Mouse (Mus musculus): ENCODE results near the gene Emc8.

The Emc8 gene

GRCm38 (mm10) chr8:120685097-120685496 lies 16.7 kb upstream of the Emc8 start:
- DNase-seq: no peak

GRCm38 (mm10) chr8:120684082-120684481 lies 15.7 kb upstream of the Emc8 start:
- no peak for DNase-seq

DNA sequence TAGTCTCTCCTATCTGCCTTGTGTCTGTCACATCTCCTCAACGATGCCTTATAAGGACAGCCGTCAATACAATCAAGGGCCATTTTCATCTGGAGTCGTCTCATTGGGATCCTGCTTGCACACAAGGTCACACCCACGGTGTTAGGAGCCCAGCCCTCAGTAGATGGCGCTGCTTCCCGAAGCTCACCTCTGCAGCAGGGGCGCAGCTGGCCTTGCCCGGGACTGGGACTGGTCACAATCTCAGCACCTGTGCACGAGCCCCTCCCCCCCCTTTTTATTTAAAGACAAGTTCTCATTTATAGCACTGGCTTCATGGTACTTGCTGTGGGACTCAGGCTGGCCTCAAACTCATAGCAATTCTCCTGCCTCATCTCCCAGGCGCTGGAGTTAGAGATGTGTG lies 15.2 kb upstream of the Emc8 start:
- peak; percentile 52 for DNase-seq

DNA sequence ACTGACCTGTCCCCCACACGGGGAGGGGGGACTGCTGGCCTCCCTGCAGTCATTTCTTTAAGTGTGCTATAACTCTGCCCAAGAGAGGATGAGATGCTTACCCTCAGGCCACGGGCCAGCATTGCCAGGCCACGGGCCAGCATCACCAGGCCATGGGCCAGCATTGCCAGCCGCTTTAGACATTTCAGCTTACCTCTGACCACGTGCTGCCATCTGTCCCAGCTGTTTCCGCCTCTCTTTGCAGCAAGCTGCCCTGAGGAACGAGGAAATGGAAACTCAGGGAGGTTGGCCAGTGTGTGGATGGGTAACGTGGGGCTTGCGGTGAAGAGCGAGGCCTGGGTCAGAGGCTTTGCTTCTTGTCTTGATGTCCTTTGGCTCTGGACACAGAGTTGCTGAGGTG lies 12.7 kb upstream of the Emc8 start:
- DNase-seq: no peak

DNA sequence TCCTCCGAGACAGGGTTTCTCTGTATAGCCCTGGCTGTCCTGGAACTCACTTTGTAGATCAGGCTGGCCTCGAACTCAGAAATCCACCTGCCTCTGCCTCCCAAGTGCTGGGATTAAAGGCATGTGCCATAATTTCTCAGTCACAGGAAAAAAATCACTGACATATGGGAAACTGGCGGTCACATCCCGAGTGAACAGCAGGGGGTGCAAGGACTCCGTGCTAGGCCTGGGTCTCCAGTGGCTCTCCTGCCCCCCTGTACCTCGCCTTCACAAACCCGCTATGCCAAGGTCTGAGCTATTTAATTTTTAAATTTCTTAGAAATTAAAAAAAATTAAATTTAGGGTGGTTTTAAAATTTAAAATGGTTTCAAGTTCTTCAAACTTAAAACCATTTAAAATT lies 12.0 kb upstream of the Emc8 start:
- peak; percentile 74 for DNase-seq

- DNase-seq: no peak
These were observed 11.4 kb upstream of the Emc8 start for GRCm38 (mm10) chr8:120679629-120680387.

DNA sequence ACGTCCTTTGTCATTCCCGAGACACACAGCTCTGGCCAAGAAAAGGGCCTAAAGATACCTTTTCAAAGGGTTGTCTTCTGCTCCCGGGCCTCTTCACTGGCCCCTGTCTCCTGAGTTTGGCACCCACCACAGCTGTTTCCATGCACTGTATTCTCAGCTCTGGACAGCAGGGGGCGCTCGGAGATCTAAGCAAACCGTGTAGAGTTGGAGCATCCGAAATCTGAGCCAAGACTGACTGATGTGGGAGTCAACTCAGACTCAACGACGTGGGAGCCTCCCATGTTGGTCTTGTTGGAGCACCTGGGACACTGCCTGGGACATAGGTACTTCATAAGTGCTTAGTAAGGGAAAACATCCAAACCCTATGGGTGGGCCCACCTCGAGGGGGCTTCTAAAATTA lies 10.1 kb upstream of the Emc8 start:
- peak; percentile 93 for DNase-seq

GRCm38 (mm10) chr8:120675718-120676117 lies 7.3 kb upstream of the Emc8 start:
- DNase-seq: no peak

DNA sequence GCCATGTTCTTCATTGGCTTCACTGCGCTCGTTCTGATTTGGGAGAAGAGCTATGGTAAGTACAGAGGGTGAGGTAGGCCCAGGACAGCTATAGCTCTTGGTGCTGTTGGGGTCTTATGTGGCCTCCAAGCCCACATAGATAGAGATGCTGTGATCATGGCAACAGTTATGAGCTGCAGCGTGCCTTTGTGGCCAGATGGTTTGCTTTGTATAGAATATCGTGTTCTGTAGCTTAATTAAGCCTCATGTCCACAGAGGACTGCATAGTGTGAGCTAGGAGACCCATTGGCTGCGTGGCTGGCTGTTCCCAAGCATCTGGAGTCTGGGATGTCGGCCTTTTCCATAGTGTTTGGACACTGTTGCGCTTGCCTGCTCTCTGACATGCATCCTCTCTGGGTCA lies 4.9 kb upstream of the Emc8 start:
- DNase-seq: no peak

GRCm38 (mm10) chr8:120672626-120673229 lies 4.4 kb upstream of the Emc8 start:
- no peak for DNase-seq

DNA sequence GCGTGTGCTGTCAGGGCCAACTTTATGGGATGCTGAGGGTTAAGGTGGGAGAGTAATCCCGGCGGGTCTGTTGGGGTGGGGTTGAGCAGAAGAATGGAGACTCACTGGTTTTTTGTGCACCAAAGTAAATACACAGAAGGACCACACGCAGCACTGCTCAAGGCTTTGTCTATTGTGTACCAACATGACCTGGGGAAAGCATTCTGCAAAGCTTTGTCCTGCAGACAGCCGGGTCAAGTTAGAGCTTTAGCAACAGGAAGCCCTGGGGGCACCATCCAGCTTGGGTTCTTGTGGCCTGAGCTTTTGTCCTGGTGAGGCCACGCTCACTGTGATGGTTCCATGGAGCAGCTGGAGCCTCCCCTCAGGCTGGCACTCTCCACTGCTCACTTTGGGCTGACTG lies 3.4 kb upstream of the Emc8 start:
- DNase-seq: no peak

DNA sequence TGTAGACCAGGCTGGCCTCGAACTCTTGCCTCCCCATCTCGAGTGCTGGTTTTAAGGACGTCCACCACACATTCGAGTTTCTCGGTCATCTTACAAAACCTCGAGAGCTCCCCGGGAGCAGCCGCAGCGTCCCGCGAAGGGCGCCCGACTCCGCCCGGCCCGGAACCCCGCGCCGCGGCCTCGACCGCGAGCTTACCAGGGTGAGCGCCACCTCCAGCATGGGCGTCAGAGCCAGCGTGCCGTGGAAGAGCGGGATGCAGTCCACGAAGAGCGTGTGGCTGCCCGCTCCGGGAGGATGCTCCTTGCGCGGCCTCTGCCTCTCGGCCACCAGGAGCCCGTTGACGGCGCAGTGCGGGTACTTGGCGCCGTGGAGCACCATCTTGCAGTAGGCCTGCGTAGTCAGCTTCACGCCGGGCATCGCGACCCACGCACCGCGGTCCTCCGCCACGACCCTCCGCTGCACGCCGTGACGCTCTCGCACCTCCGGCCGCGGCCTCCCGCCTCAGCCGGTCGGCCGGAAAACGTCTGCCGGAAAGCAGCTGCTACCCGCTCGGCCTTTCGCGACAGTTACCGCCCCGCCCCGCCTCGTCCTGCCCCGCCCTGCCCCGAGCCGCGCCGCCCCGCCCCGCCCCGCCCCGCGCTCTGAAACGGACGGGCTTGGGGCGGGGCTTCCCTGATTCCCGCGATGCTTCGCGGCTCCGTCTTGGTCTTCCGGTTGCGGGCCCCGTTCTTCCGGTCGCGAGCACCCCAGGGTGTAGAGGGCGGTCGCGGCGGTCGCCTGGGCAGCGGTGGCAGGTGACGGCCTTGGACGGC lies 606 bp downstream of the Emc8 start, which contains the start of the genes Gm27021 and Cox4i1:
Gm27021 (minus strand) TSS at position 519 of the 813 bp plus-strand sequence.
Cox4i1 (plus strand) TSS at position 662 of the 813 bp plus-strand sequence.
- DNase-seq: peak; percentile 93

DNA sequence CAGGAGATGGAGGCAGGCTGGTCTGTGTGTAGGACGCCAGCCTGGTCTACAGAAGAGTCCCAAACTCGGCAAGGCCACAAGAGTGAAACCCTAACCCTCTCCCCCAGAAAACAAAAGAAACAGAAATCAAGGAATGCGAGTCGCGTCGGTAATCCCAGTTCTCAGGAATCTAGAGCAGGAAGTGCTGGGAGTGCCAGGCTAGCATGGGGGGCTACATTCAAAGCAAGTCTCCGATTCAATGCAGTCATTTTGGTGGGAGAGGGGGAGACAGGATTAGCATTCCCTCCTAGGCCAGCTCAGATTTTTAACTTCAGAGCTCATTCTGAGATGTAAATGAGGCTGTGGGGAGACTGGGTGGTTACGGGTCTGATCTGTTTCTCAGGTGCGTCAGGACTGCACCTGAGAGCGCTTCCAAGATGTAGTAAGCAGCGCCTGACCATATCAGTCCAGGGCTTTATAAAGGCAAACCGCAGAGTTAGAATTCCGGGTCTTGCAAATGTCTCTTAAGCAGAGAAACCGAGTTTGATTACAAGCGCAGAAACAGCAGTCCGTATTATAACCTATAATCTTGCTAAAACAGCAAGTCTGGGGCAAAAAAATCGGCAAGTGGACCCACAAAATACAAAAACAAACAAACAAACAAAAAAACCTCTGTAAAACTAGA lies 1.4 kb downstream of the Emc8 start:
- no peak for DNase-seq

- DNase-seq: no peak
These were observed 2.5 kb downstream of the Emc8 start for GRCm38 (mm10) chr8:120665726-120666455.

GRCm38 (mm10) chr8:120664566-120664965 lies 3.8 kb downstream of the Emc8 start:
- no peak for DNase-seq

DNA sequence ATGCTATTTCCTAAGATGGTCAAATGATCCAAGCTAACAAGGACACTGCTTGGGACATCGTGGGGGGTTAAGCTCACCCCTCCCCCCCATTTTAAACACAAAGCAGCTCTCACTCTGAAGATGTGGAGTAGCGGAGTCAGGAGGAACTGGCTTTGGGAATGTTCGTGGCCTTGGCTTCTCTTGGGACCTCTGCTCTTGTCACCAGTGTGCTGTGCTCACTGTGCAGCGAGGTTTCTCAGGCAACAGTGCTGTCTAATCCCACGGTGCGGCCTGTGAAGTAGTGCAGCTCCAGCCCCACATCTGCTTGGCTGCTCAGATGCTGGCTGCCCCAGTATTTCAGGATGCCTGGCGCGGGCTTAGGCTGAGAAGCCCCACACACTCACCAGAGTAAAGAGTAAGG lies 11.0 kb downstream of the Emc8 start:
- no peak for DNase-seq

DNA sequence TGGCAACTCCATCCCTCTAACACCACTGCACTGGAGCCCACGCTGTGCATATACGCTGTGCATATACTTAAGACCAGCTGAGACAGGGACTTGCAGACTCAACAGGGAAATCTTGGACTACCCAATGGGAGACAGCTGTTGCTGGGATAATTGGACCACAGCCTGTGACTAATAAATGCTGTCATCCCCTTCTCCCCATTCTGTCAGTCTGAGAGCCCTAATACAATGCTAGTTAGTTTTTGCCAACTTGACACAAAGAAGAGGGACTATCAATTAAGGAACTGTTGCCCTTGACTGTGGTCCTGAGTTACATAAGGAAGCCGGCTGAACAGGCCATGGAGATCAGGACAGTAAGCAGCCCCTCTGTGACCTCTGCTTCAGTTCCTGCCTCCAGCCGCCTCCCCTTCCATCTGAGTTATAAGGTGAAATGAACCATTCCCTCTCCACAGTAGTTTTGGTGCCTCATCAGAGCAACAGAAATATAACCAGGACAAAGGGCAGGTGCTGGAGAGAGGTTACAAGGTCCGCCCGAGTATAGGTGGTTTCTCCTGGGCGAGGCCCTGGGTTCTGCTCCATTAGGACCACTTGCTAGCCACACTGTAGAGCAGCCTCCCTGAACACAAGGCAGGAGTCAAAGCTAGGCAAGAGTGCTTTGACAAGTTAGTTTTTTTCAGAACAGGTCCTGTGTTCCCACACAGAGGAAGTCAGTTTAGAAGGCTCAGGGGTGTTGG lies 11.9 kb downstream of the Emc8 start:
- no peak for DNase-seq

- no peak for DNase-seq
These were observed 20.8 kb downstream of the Emc8 start, which contains the start of gene 1190005I06Rik for GRCm38 (mm10) chr8:120647532-120647931. Gene 1190005I06Rik (minus strand): TSS chr8:120647632.

DNA sequence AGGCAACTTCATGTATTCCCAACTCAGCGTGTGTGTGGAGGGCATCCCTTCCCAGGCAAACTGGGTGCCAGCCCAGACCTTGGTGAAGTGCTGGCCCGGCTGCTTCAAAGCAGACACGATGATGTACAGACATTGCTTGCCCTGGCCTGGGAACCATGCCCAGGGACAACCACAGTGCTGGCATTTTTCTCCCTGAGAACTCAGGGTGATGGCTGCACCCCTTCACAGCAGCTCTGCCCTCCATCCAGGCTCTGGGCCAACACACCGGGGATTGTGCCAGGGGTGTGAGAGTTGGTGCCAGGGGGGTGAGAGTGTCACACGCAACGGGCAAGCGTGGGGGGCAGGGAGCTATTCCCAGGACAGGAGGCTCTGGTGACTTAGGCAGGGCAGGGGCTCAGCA lies 23.7 kb downstream of the Emc8 start:
- peak; percentile 81 for DNase-seq

DNA sequence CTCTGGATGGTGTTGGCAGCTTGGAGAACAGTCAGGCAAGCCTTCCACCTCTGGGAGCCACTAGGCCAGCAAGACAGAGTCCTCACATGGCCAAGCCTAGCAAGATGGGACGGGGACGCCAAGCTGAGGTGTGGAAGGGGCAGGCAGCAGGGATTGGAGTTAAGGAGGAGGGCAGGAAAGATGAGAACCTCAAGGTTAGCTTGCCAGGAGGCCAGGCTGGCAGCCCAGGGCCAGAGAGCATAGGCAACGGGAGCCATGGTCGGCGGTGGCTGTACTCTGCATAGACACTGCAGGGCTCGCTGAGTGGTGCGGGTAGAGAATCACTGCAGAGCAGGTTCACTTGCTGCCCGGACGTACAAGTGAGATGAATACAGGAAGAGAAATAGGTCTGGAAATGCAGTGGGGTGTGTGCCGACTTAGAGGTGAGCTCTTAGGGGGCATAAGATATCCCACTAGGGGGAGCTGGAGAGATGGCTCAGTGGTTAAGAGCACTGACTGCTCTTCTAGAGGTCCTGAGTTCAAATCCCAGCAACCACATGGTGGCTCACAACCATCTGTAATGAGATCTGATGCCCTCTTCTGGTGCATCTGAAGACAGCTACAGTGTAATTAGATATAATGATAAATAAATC lies 26.2 kb downstream of the Emc8 start:
- DNase-seq: no peak

DNA sequence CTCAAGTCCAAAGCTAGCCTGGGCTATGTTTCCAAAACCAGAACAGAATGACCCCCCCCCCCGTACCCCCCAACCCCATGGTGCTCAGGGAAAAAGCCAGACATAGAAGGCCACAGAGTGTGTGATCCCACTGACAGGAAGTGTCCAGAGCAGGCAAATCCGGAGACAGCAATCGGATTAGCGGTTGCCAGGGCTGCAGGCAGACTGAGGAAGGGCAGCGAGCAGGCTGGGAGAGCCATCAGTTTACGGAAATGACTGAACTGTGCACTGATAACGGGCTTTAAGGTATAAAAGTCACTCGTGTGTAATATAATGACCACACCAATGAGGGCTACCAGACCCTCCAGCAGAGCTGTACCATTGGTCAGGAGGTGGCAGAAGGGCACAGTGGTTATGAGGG lies 27.1 kb downstream of the Emc8 start:
- no peak for DNase-seq
